Mouse (Mus musculus): ENCODE data around the gene Tspan18. TPM values are rescaled to one million over a fixed set of nuclear protein-coding genes. Genes with fewer than 3 reads are reported as not detected.

Gene Tspan18
- total and polyA plus RNA-seq, 3 experiments, result 0.38 TPM; not detected in 2

GRCm38 (mm10) chr2:93188761-93189458, 145.4 kb downstream of the Tspan18 start:
- no peak for DNase-seq (ENCODE audit: extremely low read depth)
- Histone ChIP-seq H3K4me2 (ENCODE audit: insufficient read depth, low read depth, poor library complexity, severe bottlenecking) (peak overlapping the region; percentile 42), H3K27ac (ENCODE audit: insufficient read depth, low read depth) (peak overlapping the region; percentile 19; the same call in 1 of the 2 replicates), H3K4me3 (replicated peaks in 1 of 3; ENCODE audit: low read depth in 2 of 3, low read length in 2 of 3, poor library complexity in 1 of 3) (peak overlapping the region; percentile 7 to 81 (median 61)), H3K79me2 (replicated peaks; ENCODE audit: control insufficient read depth, extremely low read depth, insufficient read depth, poor library complexity, severe bottlenecking) (no peaks in the 10 kb centered on the region), H3K9ac (ENCODE audit: insufficient read depth, low read depth) (peak overlapping the region; percentile 66), H3K4me1 (ENCODE audit: control insufficient read depth in 1 of 2, insufficient read depth in 2 of 2) (peaks cover 43 to 54% of the 10 kb centered on the region in 2 experiments), H3K27me3 (replicated peaks) (peaks cover 91% of the 10 kb centered on the region), H3K9me3 (replicated peaks; ENCODE audit: low read length) (no peaks in the 10 kb centered on the region), H3K36me3 (replicated peaks in 1 of 2; ENCODE audit: control insufficient read depth in 1 of 2, insufficient read depth in 1 of 2, low read length in 1 of 2) (no peaks in the 10 kb centered on the region)
- dilution Hi-C loops (cut with MboI; ENCODE audit: extremely low pct_ligation_motif_present, extremely low pct_unique_long_range_greater_than_20kb, low sequenced_read_pairs) (no loop called here), in situ Hi-C loops (cut with MboI; ENCODE audit: low pct_ligation_motif_present, low pct_unique_long_range_greater_than_20kb, low sequenced_read_pairs) (loop anchor here (10.0 kb wide), 1 partner anchor 284 kb away; no protein-coding TSS in a partner anchor)
- TF ChIP-seq MAZ (IDR thresholded peaks at IDR 0.05; ENCODE audit: low read depth, low read length) (no peak), SMC3 (IDR thresholded peaks at IDR 0.05; ENCODE audit: low read depth, low read length) (peak; percentile 32; the same call in 1 of the 2 replicates), RAD21 (IDR thresholded peaks at IDR 0.05; ENCODE audit: low read depth, low read length) (peak; percentile 18), RCOR1 (conservative IDR thresholded peaks at IDR 0.05; ENCODE audit: low read depth, low read length) (0 out of 2 replicates have a peak, but pooled peaks have one; percentile 64), NELFE (IDR thresholded peaks at IDR 0.05; ENCODE audit: low read depth, low read length) (peak; percentile 25; the same call in 1 of the 2 replicates), KAT2A (IDR thresholded peaks at IDR 0.05; ENCODE audit: insufficient replicate concordance, low read length) (no peak), PAX5 (IDR thresholded peaks at IDR 0.05; ENCODE audit: low read length) (no peak), TCF12 (IDR thresholded peaks at IDR 0.05; ENCODE audit: low read depth, low read length) (peak; percentile 20; the same call in 1 of the 2 replicates), CTCF (conservative IDR thresholded peaks at IDR 0.05 in 1 of 2, IDR thresholded peaks at IDR 0.05 in 1 of 2; ENCODE audit: low read depth in 2 of 2, low read length in 2 of 2) (peak in 1 of 2 experiments; percentile 60; a peak in 2 of 4 replicates), ZC3H11A (IDR thresholded peaks at IDR 0.05; ENCODE audit: low read depth, low read length) (no peak), MYC (IDR thresholded peaks at IDR 0.05; ENCODE audit: low read depth, low read length) (no peak), ELF1 (IDR thresholded peaks at IDR 0.05; ENCODE audit: low read depth, low read length) (peak; percentile 73), SIN3A (IDR thresholded peaks at IDR 0.05; ENCODE audit: low read length) (0 out of 2 replicates have a peak, but pooled peaks have one; percentile 13), POLR2A (IDR thresholded peaks at IDR 0.05; ENCODE audit: low read depth, low read length) (peak; percentile 15; the same call in 1 of the 2 replicates)

- Histone ChIP-seq H3K4me1 (ENCODE audit: control insufficient read depth in 1 of 2, insufficient read depth in 2 of 2) (peaks cover 38 to 48% of the 10 kb centered on the region in 2 experiments), H3K9me3 (replicated peaks; ENCODE audit: low read length) (no peaks in the 10 kb centered on the region), H3K4me3 (replicated peaks in 1 of 3; ENCODE audit: low read depth in 2 of 3, low read length in 2 of 3, poor library complexity in 1 of 3) (peak overlapping the region; percentile 7 to 81 (median 61)), H3K4me2 (ENCODE audit: insufficient read depth, low read depth, poor library complexity, severe bottlenecking) (peak overlapping the region; percentile 42), H3K27me3 (replicated peaks) (peaks cover 92% of the 10 kb centered on the region), H3K9ac (ENCODE audit: insufficient read depth, low read depth) (peak overlapping the region; percentile 66), H3K27ac (ENCODE audit: insufficient read depth, low read depth) (peak overlapping the region; percentile 19), H3K36me3 (replicated peaks in 1 of 2; ENCODE audit: control insufficient read depth in 1 of 2, insufficient read depth in 1 of 2, low read length in 1 of 2) (no peaks in the 10 kb centered on the region), H3K79me2 (replicated peaks; ENCODE audit: control insufficient read depth, extremely low read depth, insufficient read depth, poor library complexity, severe bottlenecking) (no peaks in the 10 kb centered on the region)
- dilution Hi-C loops (cut with MboI; ENCODE audit: extremely low pct_ligation_motif_present, extremely low pct_unique_long_range_greater_than_20kb, low sequenced_read_pairs) (no loop called here), in situ Hi-C loops (cut with MboI; ENCODE audit: low pct_ligation_motif_present, low pct_unique_long_range_greater_than_20kb, low sequenced_read_pairs) (loop anchor here (10.0 kb wide), 1 partner anchor 283 kb away; no protein-coding TSS in a partner anchor)
- TF ChIP-seq JUN (IDR thresholded peaks at IDR 0.05; ENCODE audit: insufficient read depth, low read depth, low read length) (no peak), POLR2A (IDR thresholded peaks at IDR 0.05; ENCODE audit: low read depth, low read length) (0 out of 2 replicates have a peak, but pooled peaks have one; percentile 30), CHD2 (IDR thresholded peaks at IDR 0.05; ENCODE audit: low read length) (no peak), MAZ (IDR thresholded peaks at IDR 0.05; ENCODE audit: low read depth, low read length) (no peak)
- no peak for DNase-seq (ENCODE audit: extremely low read depth)
These were observed 146.1 kb downstream of the Tspan18 start for GRCm38 (mm10) chr2:93188020-93188760.

All from CH12.LX (cell line).